Mouse (Mus musculus) limb, embryonic 11.5 days (tissue): ENCODE measurements around the gene Bst1. TPM values are rescaled to one million over a fixed set of nuclear protein-coding genes. Genes with fewer than 3 reads are reported as not detected.

Source experiments
- ATAC-seq: fragments of 200-750 bp; cut with Nextera tagmentation; 2 replicates; pipeline ENCODE4 v1.8.0; 2017; ENCODE audit warnings: low read depth; ENCODE audit not compliant: insufficient number of reproducible peaks, low FRiP score, low TSS enrichment
- DNase-seq: peaks from one replicate; pipeline ENCODE4 v3.0.0-alpha.2; 2015; ENCODE audit warnings: low spot score
- H3K27ac ChIP-seq: fragments of 300-500 bp; sonication (generic); replicated peaks from 2 replicates; pipeline ENCODE4 v1.5.1; 2014; ENCODE audit warnings: low read depth, mild to moderate bottlenecking, low read length
- H3K27me3 ChIP-seq: fragments of 300-500 bp; sonication (generic); 2 replicates; pipeline ENCODE4 v1.6.1; 2014; ENCODE audit warnings: mild to moderate bottlenecking, low read length, mixed read lengths; ENCODE audit not compliant: control insufficient read depth, insufficient read depth
- H3K36me3 ChIP-seq: fragments of 300-500 bp; sonication (generic); 2 replicates; pipeline ENCODE4 v1.6.1; 2014; ENCODE audit warnings: mild to moderate bottlenecking, low read length, moderate library complexity, mixed read lengths; ENCODE audit not compliant: control insufficient read depth, insufficient read depth
- H3K4me1 ChIP-seq: fragments of 300-500 bp; sonication (generic); 2 replicates; pipeline ENCODE4 v1.6.1; 2014; ENCODE audit warnings: low read length, mixed read lengths; ENCODE audit not compliant: control insufficient read depth, insufficient read depth
- H3K4me2 ChIP-seq: fragments of 300-500 bp; sonication (generic); 2 replicates; pipeline ENCODE4 v1.6.1; 2014; ENCODE audit warnings: low read depth, mild to moderate bottlenecking, moderate library complexity; ENCODE audit not compliant: severe bottlenecking
- H3K4me3 ChIP-seq: fragments of 300-500 bp; sonication (generic); 2 replicates; pipeline ENCODE4 v1.5.1; 2014; ENCODE audit warnings: low read depth, low read length
- H3K9ac ChIP-seq: fragments of 300-500 bp; sonication (generic); 2 replicates; pipeline ENCODE4 v1.6.1; 2014; ENCODE audit warnings: mild to moderate bottlenecking, low read length
- H3K9me3 ChIP-seq: fragments of 300-500 bp; sonication (generic); 2 replicates; pipeline ENCODE4 v1.6.1; 2016; ENCODE audit warnings: low read length; ENCODE audit not compliant: control insufficient read depth
- WGBS: fragments of 180-500 bp; shearing (Covaris S2); extraction: QIAGEN DNeasy Blood & Tissue Kit; methylation state at CpG from one replicate; pipeline ENCODE4 v1.1.7; 2014; 5-methylcytosine and 5-hydroxymethylcytosine counted together
- polyA plus RNA-seq: library from polyadenylated mRNA; unstranded; fragments of >200 nt; fragmentation: Nextera tagmentation; extraction: Ambion mirVana; gene quantifications from 2 replicates; pipeline ENCODE4 v1.2.1, GENCODE M21; 2014

Gene Bst1
- polyA plus RNA-seq, 1 experiment from 2014 or later = not detected

GRCm38 (mm10) chr5:43783996-43784395, 34.7 kb upstream of the Bst1 start:
- H3K9ac ChIP-seq = no peak overlapping the region
- ATAC-seq = no peak
- WGBS = 90% methylated on average over 2 of the region's 2 CpGs
- H3K4me3 ChIP-seq = no peak overlapping the region
- DNase-seq = no peak
- no peaks in the 10 kb centered on the region for H3K36me3 ChIP-seq
- H3K4me2 ChIP-seq = no peak overlapping the region
- no peak overlapping the region for H3K27ac ChIP-seq
- peaks cover 2% of the 10 kb centered on the region; the same call in 1 of the 2 replicates for H3K4me1 ChIP-seq
- H3K9me3 ChIP-seq = no peaks in the 10 kb centered on the region
- H3K27me3 ChIP-seq = no peaks in the 10 kb centered on the region

DNA sequence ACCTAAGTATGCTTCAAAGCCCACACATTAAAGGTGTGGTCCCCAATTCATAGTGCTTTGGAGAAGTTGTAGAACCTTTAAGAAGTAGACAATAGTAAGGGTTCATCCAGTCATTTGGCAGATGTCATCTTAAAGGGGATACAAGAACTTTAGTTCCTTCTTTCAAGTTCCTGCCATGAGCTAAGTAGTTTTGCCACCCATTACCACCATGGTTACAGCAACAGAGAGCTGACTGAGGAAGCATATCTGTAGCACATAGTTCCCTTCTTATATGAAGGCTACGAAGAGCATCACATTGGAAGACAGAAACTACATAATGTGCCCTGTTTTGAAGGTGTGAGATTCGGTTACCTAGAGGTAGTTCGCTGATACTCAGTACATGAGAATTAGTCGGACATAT, 32.1 kb upstream of the Bst1 start:
- no peaks in the 10 kb centered on the region for H3K9me3 ChIP-seq
- no peak for ATAC-seq

GRCm38 (mm10) chr5:43787976-43788752, 30.5 kb upstream of the Bst1 start:
- ATAC-seq = no peak

More for the DNA sequence above, 32.1 kb upstream of the Bst1 start:
- Histone ChIP-seq H3K9ac (no peak overlapping the region), H3K27me3 (no peaks in the 10 kb centered on the region), H3K36me3 (no peaks in the 10 kb centered on the region), H3K4me3 (no peak overlapping the region), H3K4me2 (no peak overlapping the region), H3K4me1 (0 out of 2 replicates have a peak, but pooled peaks cover 2% of the 10 kb centered on the region), H3K27ac (no peak overlapping the region)
- DNase-seq = no peak
- WGBS = 90% methylated on average over 4 of the region's 4 CpGs

DNA sequence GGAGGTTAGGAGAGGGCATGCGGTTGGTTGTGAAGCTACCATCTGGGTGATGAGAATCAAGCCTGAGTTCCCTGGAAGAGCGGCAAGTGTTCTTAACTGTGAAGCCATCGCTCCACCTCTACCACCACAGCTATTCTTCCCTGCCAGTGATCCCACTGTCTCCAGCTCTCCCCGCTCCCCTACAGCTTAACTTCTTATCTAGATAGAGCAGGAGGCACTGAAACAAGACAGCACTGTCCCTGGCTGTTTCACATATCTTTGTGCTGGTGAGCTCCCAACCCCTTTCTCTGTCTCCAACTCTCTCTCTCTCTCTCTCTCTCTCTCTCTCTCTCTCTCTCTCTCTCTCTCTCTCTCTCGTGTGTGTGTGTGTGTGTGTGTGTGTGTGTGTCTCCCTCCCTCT, 26.3 kb upstream of the Bst1 start:
- Histone ChIP-seq H3K4me2 (no peak overlapping the region), H3K9ac (no peak overlapping the region), H3K27ac (no peak overlapping the region), H3K4me1 (no peaks in the 10 kb centered on the region), H3K36me3 (no peaks in the 10 kb centered on the region), H3K9me3 (no peaks in the 10 kb centered on the region), H3K4me3 (no peak overlapping the region), H3K27me3 (no peaks in the 10 kb centered on the region)
- 85% methylated on average over 5 of the region's 5 CpGs for WGBS
- ATAC-seq (no peak), DNase-seq (no peak)

More at GRCm38 (mm10) chr5:43787976-43788752, 30.5 kb upstream of the Bst1 start:
- H3K4me1 ChIP-seq = no peaks in the 10 kb centered on the region
- H3K4me3 ChIP-seq = no peak overlapping the region
- no peak overlapping the region for H3K4me2 ChIP-seq
- no peaks in the 10 kb centered on the region for H3K27me3 ChIP-seq
- no peaks in the 10 kb centered on the region for H3K36me3 ChIP-seq
- no peaks in the 10 kb centered on the region for H3K9me3 ChIP-seq
- H3K9ac ChIP-seq = no peak overlapping the region
- DNase-seq = no peak
- no peak overlapping the region for H3K27ac ChIP-seq
- 89% methylated on average over 9 of the region's 9 CpGs for WGBS

GRCm38 (mm10) chr5:43799530-43799929, 19.2 kb upstream of the Bst1 start:
- H3K4me1 ChIP-seq = no peaks in the 10 kb centered on the region
- no peak overlapping the region for H3K27ac ChIP-seq
- WGBS = 88% methylated on average over 5 of the region's 5 CpGs
- H3K36me3 ChIP-seq = no peaks in the 10 kb centered on the region
- H3K9ac ChIP-seq = no peak overlapping the region
- ATAC-seq = no peak
- H3K4me3 ChIP-seq = no peak overlapping the region
- H3K9me3 ChIP-seq = no peaks in the 10 kb centered on the region
- no peaks in the 10 kb centered on the region for H3K27me3 ChIP-seq
- no peak overlapping the region for H3K4me2 ChIP-seq
- DNase-seq = no peak

DNA sequence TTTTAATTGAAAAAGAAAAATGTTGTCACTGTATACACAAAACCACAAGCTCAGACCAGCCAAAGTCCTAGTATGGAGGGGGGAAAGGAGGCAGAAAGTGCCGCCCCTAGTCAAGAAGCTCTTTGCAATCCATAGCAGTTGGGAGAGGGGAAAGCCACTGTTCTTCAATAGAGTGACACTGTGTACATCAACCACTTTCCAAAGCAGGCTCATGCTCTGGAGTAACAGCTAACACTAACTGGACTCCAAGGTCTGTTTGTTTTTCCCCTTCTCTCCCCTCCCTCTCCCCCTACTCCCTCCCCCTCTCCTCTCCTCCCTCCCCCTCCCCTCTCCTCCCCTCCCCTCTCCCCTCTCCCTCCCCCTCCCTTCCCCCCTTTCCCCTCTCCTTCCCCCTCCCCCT, 18.0 kb upstream of the Bst1 start:
- H3K9me3 ChIP-seq = no peaks in the 10 kb centered on the region
- no peaks in the 10 kb centered on the region for H3K27me3 ChIP-seq
- no peaks in the 10 kb centered on the region for H3K4me1 ChIP-seq
- no peak overlapping the region for H3K4me3 ChIP-seq
- DNase-seq (no peak), ATAC-seq (no peak)
- H3K9ac ChIP-seq = no peak overlapping the region
- H3K27ac ChIP-seq = no peak overlapping the region
- no peak overlapping the region for H3K4me2 ChIP-seq
- H3K36me3 ChIP-seq = no peaks in the 10 kb centered on the region
- WGBS = 62% methylated on average over 1 of the region's 1 CpGs

DNA sequence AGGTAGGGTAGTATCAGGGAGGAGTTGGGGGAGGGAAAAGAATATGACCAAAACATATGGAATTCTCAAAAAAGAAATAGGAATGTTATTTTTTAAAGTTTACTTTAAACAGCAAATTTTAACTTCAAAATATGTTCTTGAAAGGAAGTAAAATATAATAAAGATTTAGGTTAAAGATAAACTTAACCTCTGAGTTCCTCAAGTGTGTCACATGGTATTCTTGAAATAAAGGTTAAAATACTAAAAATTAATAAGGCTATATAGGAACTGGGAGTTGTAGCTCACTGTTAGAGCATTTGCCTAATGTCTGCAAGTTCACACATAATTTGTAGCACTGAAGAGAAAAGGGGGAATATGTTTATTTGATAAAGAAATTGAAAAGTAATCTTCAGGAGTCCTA, 17.4 kb upstream of the Bst1 start:
- H3K9me3 ChIP-seq = no peaks in the 10 kb centered on the region
- H3K27me3 ChIP-seq = no peaks in the 10 kb centered on the region
- no peak overlapping the region for H3K4me2 ChIP-seq
- H3K36me3 ChIP-seq = no peaks in the 10 kb centered on the region
- DNase-seq = no peak
- no peak for ATAC-seq
- H3K4me1 ChIP-seq = no peaks in the 10 kb centered on the region
- no peak overlapping the region for H3K9ac ChIP-seq
- no peak overlapping the region for H3K4me3 ChIP-seq
- H3K27ac ChIP-seq = no peak overlapping the region

GRCm38 (mm10) chr5:43801798-43802197, 16.9 kb upstream of the Bst1 start:
- Histone ChIP-seq H3K4me2 (no peak overlapping the region), H3K36me3 (no peaks in the 10 kb centered on the region), H3K27me3 (no peaks in the 10 kb centered on the region), H3K27ac (no peak overlapping the region), H3K4me1 (no peaks in the 10 kb centered on the region), H3K9ac (no peak overlapping the region), H3K9me3 (no peaks in the 10 kb centered on the region), H3K4me3 (no peak overlapping the region)
- DNase-seq = no peak
- ATAC-seq = no peak
- 90% methylated on average over 4 of the region's 4 CpGs for WGBS

DNA sequence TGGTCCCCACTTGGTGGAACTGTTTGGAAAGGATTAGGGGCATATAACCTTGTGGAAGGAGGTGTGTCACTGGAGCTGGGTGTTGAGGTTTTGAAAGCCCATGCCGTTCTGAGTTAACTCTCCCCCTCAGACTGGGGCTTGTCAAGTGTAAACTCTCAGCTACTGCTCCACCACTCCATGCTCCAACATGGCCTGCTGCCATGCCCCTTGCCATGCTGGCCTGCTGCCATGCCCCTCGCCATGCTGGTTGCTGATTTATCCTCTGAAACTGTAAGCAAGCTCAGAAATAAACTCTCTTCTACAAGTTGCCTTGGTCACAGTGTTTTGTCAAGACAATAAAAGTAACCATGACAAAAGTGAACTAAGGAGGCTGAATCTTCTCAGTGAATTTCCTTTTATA, 13.3 kb upstream of the Bst1 start:
- H3K36me3 ChIP-seq = no peaks in the 10 kb centered on the region
- 86% methylated on average over 2 of the region's 2 CpGs for WGBS
- no peaks in the 10 kb centered on the region for H3K27me3 ChIP-seq
- H3K27ac ChIP-seq = no peak overlapping the region
- no peaks in the 10 kb centered on the region for H3K9me3 ChIP-seq
- no peak for DNase-seq
- H3K4me2 ChIP-seq = no peak overlapping the region
- H3K9ac ChIP-seq = no peak overlapping the region
- H3K4me3 ChIP-seq = no peak overlapping the region
- H3K4me1 ChIP-seq = no peaks in the 10 kb centered on the region; the same call in 1 of the 2 replicates
- ATAC-seq = no peak
